Mouse (Mus musculus) embryo, embryonic 11 days (tissue): Measurements from ENCODE around the gene Prdm11.
A peak's percentile ranks its signal among the peaks of the same experiment; 100 is the strongest.

Source experiments
- DNase-seq: peaks from one replicate; pipeline ENCODE4 v3.0.0-alpha.2; 2015

Gene Prdm11

GRCm38 (mm10) chr2:93045129-93045817 lies 694 bp downstream of the Prdm11 start:
- peak; percentile 96 for DNase-seq

- no peak for DNase-seq
These were observed 2.4 kb downstream of the Prdm11 start for GRCm38 (mm10) chr2:93043449-93044157.

GRCm38 (mm10) chr2:93041470-93041869 lies 4.5 kb downstream of the Prdm11 start:
- peak; percentile 26 for DNase-seq

GRCm38 (mm10) chr2:93040841-93041240 lies 5.1 kb downstream of the Prdm11 start:
- DNase-seq: no peak

GRCm38 (mm10) chr2:93039706-93040105 lies 6.3 kb downstream of the Prdm11 start:
- no peak for DNase-seq

- DNase-seq: no peak
These were observed 6.9 kb downstream of the Prdm11 start for GRCm38 (mm10) chr2:93039043-93039442.

GRCm38 (mm10) chr2:93035631-93036030 lies 10.3 kb downstream of the Prdm11 start:
- DNase-seq: no peak

- DNase-seq: no peak
These were observed 13.3 kb downstream of the Prdm11 start for GRCm38 (mm10) chr2:93032651-93033050.

- no peak for DNase-seq
These were observed 13.9 kb downstream of the Prdm11 start for GRCm38 (mm10) chr2:93032049-93032448.

- DNase-seq: no peak
These were observed 14.9 kb downstream of the Prdm11 start for GRCm38 (mm10) chr2:93031021-93031420.

GRCm38 (mm10) chr2:93030101-93030500 lies 15.9 kb downstream of the Prdm11 start:
- DNase-seq: no peak

- no peak for DNase-seq
These were observed 16.5 kb downstream of the Prdm11 start for GRCm38 (mm10) chr2:93029267-93030060.

GRCm38 (mm10) chr2:93028865-93029264 lies 17.1 kb downstream of the Prdm11 start:
- no peak for DNase-seq

GRCm38 (mm10) chr2:93027713-93028112 lies 18.3 kb downstream of the Prdm11 start:
- DNase-seq: no peak

- DNase-seq: no peak
These were observed 21.5 kb downstream of the Prdm11 start for GRCm38 (mm10) chr2:93024431-93024830.

- no peak for DNase-seq
These were observed 27.1 kb downstream of the Prdm11 start for GRCm38 (mm10) chr2:93018854-93019253.

- no peak for DNase-seq
These were observed 28.8 kb downstream of the Prdm11 start for GRCm38 (mm10) chr2:93017151-93017550.

- peak; percentile 60 for DNase-seq
These were observed 30.9 kb downstream of the Prdm11 start for GRCm38 (mm10) chr2:93015041-93015440.

- peak; percentile 67 for DNase-seq
These were observed 31.7 kb downstream of the Prdm11 start for GRCm38 (mm10) chr2:93014093-93014937.

GRCm38 (mm10) chr2:93013415-93014092 lies 32.4 kb downstream of the Prdm11 start:
- DNase-seq: peak; percentile 18

- no peak for DNase-seq
These were observed 33.0 kb downstream of the Prdm11 start for GRCm38 (mm10) chr2:93012976-93013375.

- no peak for DNase-seq
These were observed 34.0 kb downstream of the Prdm11 start for GRCm38 (mm10) chr2:93011933-93012332.
